Mouse (Mus musculus): ENCODE results near the gene Grm1.

The Grm1 gene

DNA sequence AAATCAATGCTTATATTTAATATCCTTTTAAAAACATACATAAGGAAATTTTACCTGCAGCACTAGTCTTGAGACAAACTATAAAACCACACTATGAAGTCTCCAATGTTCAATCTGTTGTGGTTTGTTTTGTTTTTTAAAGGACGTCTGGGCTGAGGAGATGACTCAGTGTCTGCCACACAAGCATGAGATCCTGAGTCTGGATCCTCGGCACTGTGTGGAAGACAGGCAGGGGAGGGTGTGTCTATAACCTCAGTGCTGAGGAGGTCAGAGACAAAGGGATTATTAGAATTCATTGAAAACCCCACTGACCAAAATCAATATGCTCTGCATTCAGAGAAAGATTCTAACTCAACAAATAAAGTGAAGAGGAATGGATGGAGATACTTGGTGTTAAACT is 110.8 kb downstream of the Grm1 start:
- no peak for DNase-seq (ENCODE audit: low read depth, low spot score)

DNA sequence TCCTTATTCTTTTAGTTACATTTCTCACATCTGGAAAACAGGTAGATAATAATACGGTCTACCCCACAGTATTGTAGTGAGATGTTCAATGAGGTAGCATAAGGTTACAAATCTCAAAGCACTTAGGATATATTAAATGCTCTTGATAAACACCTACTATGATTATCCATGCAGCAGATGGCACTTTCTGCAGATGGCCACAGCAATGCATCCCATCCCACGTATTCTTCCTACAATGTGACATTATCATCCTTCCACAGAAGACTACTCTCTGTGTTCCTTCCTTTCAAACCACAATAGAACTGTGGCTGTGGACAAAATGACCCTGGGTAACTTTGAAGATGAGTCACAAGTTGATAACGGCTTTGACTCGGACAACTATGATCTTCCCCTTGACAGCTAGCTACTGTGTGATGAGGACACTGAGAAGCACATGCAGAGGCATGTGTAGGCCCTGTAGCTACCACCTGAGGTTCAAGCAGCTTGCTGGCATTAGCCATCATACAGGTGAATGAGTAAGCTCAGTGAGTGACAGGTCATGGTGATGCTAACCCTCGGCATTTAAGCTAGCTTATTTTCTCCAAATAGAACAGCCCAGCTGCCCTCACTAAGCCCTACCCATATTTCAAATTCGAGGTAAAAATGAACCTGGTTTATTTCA is 117.5 kb downstream of the Grm1 start:
- DNase-seq (ENCODE audit: low read depth, low spot score) = no peak

DNA sequence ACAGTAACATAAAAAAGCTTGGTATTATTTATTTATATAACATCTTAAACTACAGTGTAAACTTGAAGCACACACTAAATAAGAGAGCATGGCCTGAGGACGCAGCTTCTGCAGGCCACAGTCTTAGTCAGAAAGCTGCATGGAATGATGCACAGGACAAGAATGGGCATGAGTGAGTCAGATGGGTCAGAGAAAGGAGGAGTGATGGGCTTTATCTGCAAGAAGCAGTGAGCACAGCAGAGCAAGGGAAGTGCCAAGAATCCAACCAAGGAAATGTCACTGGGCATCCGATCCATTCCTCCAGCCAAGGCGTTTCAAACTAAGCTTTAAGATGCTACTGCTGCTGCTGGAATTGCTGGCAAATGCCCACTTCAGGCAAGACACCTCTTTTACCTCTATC is 131.6 kb downstream of the Grm1 start:
- DNase-seq (ENCODE audit: low read depth, low spot score) = no peak

DNA sequence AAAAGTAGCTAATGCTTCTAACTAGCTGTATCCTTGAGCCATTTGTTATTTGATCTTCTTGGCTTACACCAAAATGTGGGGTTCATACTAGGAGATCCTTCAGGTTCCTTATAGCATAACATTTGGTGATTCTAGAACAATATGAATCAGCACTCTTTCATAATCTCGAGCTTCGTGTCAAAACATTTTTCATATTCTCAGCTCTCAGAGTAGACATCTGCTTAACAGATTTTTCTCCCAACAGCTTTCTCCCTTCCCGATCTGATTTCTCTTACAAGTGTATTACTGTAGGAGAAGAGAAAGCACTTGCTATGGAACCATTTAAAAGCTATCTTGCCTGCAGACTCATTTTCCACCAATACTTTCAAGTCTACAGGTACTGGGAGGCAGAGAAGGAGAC is 133.0 kb downstream of the Grm1 start:
- DNase-seq (ENCODE audit: low read depth, low spot score) = no peak

DNA sequence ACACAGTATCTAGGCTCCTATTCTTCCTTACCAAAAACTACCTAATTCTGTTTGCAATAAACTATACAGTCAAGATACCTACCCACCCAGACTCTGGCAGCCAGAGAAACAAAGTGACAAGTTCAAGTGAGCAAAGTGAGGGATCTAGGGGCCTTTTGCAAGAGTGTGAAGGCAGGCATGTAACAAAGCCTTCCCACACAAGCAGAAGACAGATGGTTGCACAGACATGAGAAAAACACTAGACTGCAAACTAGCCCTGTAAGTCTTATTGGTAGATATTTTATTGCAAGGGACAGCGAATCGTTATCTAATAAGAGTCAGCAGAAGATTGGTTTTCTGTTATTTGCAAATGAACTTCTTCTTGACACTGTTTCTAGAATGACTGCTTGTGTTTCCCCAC is 134.6 kb downstream of the Grm1 start:
- DNase-seq (ENCODE audit: low read depth, low spot score) = no peak

DNA sequence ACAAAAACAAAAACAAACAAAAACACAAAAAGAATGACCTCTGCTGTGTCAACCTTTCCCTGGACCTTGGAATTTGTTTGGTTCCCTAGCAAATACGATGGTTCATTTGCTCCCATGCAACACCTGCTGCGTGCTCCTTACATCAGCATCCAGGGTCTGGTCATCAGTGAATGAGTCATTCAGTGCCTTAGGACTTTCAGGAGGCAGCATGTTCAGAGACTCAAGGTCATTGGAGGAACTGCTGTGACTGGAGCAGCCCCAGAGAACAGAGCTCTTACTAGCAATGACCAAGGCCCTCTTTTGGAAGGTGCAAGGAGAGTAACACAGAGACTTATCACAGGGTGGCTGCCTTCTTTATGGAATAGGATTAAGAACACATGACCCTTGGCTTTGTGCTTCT is 138.2 kb downstream of the Grm1 start:
- no peak for DNase-seq (ENCODE audit: low read depth, low spot score)

DNA sequence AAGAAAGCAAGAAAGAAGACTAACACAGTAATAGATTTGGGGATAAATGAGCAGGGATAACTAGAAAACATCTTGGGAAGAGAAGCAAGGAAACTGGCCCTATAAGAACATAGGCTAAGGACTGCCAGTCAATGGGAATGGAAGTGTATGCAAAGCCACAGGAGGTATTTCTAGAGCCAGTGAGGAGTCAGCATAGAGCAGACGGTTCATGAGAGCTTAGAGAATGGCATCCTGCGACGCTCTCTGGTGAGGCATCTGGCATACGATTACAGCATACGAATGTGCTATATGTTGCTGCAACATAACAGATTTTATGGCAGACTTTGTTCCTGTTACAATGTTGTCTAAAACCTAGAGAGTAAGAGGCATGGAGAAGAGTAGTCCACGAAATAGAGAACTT is 139.9 kb downstream of the Grm1 start:
- DNase-seq (ENCODE audit: low read depth, low spot score) = no peak

DNA sequence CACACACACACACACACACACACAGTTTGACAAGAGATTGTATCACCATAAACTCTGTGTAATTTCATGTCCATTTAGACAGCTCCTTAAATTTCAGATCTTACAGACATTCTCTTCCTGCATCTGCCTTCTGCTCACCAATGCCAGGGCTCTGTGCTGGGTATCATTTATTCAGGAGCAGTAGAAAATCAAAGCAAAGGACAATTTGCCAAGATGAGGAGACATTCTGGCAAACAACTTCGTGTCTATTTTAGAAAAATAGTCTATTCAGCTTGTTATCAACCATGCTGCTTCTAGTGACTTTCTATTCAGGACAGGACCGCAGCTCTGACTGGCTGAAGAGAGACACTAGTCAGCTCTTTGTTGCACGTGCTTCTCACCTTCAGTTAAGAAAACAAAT is 146.3 kb downstream of the Grm1 start:
- DNase-seq (ENCODE audit: low read depth, low spot score) = no peak

DNA sequence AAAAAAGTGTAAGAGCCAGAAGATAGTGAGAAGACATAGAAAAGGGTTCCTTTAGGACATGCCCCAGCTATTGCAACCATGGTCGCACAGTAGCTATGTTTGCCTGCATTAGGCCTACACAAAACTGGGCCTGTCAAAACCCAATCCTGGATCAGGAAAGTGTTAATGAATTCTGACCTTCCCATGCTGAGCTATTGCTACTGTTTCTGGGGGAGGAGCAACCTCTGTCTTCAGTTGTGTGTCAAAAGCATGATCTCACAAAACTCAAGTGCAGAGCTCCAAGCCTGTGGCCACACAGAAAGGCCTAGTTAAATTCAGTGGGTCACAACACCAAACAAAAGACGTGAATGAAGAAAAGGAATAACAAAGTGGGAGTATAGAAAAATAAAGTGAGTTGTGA is 152.5 kb downstream of the Grm1 start:
- DNase-seq (ENCODE audit: low read depth, low spot score) = no peak

DNA sequence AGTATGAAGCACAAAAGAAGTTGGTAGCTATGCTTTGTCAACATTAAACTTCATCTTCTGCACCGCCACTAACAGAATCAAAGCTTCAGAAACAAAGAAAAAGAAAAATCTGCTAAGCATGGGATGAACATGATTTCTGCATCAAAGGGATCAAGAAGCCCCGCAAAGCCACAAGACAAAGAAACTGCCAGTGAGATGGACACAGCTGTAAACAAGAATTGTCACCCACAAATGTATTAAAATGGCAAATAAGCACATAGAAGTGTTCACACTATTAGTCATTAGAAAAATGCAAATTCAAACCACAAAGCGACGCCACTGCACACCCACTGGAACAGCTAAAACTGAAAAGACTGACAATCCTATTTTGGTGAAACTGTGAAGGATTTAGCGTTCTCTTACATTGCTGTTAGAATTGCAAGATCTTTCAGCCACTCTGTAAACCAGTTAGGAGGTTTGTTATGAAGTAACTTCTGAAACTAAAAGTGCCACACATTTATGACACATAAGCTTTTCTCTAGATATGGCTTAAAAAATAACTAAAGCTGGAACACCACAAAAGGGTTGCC is 153.3 kb downstream of the Grm1 start:
- DNase-seq (ENCODE audit: low read depth, low spot score) = no peak

DNA sequence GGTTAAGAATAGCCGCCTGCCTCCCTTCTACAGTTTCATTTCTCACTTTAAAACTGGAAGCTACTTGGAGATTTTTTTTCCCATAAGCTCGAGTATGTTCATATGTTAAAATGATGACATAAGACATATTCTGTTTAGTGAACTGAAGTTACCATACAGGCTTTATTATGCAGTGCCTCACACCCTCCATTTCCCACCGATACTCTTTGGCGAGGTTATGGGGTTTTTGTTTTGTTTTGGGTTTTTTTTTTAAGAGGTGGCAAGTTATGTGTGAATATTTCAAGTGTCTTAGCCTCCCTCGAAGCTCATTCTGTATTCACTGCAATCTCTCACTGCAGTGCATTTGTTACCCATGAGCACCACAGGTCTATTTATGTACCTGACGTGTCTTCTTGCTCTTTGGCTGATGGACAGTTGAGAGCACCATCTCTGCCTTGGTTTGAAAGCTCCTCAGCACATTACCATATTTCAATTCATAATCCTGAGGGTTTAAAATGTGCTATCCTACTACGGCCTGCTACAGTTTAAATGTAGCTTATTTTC is 164.2 kb downstream of the Grm1 start:
- DNase-seq (ENCODE audit: low read depth, low spot score) = no peak

DNA sequence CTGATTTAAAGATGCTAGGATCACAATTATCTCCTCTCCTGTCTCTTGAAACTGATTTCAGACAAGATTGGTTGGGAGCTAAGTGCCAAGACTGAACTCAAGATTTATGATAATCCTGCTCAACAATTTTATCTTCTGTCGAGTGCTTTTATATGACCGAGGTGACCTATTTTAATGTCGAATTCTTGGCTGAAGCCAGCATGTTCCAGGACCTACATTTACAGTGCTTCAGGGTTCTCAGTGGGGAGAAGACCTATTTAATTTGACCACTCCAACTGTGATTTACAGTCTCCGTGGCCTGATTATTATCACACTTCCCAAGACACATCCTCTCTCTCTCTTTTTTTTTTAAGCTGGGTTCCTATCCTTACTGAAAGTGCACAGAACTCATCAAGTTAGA is 168.5 kb downstream of the Grm1 start:
- no peak for DNase-seq (ENCODE audit: low read depth, low spot score)

DNA sequence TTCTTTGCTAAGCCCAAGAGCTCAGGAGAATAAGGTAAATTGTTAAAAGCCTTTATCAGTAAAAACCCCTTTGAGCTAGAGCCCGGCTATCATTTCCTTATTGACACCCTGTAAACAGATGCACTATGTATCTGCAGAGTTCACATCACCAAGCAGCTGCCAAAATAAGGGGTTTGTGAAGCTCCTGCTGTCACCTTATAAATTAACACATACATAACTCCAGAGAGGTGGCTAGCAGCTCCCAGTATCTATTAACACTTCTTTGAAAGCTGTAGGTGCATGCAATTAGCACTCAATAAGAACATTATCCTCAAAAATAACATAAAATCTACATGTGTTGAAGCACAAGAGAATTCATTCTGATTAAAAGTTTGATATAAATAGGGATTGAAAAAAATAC is 191.9 kb downstream of the Grm1 start:
- DNase-seq (ENCODE audit: low read depth, low spot score) = no peak

DNA sequence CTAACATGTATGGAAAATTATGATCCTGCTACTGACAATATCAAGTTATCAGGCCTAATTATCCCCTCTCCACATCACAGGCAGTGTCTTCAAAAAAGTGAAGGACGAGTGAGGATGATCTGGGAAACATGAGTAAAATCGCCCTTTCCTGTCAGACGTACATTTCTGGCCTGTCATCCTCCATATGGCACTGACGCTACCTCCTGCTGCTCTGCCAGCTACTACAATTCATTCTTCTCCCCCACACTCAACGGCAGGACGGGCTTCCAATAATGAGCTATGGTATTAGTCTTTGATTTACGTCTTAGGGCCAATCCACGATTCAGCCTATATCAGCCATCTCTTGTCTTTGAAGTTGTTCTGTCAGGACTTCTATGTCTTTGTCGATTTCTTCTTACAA is 193.6 kb downstream of the Grm1 start:
- no peak for DNase-seq (ENCODE audit: low read depth, low spot score)

DNA sequence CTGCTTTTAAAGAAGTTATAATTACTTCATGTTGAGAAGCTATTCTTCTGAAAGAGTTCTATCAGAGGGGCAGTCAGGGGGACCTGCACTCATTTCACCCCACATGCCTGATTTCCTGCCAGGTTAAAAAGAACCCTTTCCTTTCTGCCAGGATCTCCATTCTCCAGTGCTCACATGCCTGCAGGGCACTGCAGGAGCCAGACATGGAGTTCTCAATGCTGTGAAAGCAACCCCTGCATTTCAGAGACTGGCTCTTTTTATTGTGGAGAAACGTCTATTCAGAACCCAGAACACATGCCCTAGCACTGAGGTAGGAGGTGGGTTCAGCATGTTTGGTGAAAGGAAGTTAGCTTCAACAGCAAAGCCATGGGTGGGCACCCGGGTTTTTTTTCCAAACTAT is 197.2 kb downstream of the Grm1 start:
- no peak for DNase-seq (ENCODE audit: low read depth, low spot score)

DNA sequence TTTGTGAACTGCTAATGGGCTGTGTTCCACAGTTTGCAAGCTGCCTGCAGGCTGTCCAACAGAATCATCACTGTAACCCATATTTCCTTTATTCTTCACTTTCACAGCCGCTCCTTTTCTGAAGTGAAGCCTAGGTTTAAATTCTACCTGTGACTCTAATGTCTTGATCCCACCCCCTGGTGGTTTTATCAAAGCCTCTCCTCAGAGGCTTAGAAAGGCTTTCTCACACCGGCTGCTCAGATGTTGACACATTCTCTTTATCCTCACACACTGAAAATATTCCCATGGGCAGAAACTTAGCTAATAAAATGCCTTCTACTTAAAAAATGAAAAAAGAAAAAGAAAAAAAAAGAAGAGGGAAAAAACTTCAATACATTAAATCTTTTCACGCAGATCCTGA is 210.0 kb downstream of the Grm1 start:
- DNase-seq (ENCODE audit: low read depth, low spot score) = no peak

DNA sequence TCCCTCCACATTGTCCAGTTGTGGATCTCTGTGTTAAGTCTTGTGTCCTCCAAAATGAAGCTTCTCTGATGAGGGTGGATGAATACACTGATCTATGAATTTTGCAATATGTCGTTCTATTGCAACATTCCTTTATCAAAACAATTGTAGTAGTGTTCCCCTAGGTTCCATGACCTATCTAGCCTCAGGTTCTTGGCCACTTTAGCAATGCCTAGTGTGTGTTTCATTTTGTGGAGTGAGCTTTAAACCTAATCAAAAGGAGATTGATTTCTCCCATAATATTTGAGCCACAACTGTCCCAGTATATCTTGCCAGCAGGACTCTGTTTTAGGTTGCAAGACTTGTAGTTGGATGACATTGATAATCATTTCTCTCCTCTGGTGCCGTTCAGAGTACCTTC is 211.9 kb downstream of the Grm1 start:
- no peak for DNase-seq (ENCODE audit: low read depth, low spot score)

DNA sequence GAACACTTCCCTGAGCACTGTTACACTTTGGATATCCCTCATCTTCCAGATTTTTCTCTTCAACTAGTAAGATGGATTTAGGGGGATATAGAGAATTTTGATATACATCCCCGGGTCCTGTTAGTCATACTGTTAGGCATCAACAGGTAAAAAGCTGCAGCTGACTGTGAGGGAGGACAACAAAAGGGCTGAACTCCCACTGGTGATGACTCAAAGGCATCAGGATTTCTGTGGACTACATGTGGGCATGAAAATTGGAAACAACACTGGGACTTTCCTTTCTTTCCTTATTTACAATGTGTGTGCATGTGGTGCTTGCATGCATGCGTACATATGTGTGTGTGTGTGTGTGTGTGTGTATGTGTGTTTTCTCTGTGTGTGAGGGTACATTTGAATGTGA is 215.9 kb downstream of the Grm1 start:
- DNase-seq (ENCODE audit: low read depth, low spot score) = no peak

DNA sequence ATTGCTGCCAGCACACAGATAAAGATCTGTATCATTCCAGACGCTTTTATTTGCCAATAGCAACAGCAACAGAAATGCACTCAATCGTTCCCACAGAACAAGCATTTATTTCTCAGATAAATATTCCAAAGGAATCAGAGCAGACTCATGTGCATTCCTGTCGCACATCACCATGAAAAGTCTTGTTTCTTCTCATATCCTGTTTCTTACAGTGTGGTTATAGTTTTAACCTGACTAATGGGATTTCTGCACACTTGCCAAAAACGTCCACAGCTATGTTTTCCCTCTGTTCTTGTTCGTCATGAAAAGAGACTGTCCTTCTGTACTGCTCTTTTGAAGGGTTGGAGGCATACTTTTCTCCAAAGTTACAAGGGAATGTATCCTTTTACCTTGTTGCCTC is 217.4 kb downstream of the Grm1 start:
- DNase-seq (ENCODE audit: low read depth, low spot score) = no peak

DNA sequence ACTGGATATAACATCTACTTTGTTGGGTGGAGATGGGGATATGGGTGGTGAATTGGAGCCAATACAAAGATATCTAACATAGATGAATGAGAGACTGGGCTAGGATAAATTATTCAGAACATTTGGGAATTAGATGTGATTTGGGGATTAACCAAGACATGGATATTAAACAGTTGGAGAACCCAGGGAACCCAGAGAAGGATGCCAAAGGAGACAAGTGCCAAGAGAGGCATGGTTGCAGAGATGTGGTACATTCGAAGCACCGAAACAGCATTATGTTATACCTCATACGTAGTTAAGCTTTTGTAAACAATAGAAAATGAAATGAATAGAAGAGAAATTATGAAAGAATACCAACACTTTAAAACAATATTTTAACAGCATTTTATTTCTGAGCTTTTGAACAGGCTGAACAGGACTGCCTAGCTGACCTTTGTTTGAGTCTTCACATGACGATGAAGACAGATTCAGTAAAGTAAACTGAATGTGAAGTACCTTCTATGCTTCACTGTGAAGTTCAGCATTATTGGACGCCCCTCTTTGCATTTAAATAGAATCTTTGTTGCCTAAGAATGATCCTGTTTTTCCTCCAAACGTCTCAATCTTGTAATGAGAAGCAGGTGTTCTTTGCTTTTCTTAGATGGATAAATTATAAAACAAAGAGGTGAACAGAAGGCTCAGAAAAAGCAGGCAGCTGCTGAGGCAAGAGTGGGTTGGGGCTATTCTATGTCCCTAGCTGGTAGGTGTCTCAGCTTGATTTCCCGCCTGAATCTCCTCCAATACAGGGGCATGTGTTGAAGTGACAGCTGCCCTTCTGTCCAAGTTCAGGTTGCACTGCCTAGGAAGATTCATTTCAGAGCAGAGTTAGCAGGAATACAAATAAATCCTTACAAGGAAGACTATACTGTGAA is 234.5 kb downstream of the Grm1 start:
- no peak for DNase-seq (ENCODE audit: low read depth, low spot score)

DNA sequence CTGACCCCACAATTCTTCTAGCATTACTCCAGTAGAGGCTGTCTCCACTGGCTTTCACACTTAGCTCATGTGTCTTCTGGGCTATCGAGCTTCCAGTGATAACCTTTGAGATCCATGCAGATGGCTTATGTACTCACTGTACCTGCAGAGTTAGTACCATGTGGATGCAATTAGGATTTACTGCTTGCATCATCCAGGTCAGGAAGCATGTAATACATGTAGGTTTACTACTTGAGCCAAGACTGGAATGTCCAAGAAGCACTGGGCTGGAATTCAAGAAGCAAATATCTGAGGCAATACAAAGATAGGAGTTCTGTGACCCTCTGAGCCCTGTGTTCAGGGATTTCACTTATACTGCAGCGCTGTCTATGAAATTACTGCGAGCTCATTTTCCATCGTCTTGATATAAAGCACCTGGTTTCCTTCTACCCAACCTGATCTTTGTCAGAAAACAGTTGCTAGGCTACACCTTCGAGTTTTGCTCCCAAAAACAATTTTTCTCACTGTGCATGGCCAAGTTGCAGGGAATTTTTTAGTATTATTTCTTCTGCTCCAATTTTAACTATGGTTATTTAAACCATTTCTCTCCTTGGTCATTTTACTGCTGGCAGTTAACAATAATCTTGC is 237.0 kb downstream of the Grm1 start:
- DNase-seq (ENCODE audit: low read depth, low spot score) = no peak

DNA sequence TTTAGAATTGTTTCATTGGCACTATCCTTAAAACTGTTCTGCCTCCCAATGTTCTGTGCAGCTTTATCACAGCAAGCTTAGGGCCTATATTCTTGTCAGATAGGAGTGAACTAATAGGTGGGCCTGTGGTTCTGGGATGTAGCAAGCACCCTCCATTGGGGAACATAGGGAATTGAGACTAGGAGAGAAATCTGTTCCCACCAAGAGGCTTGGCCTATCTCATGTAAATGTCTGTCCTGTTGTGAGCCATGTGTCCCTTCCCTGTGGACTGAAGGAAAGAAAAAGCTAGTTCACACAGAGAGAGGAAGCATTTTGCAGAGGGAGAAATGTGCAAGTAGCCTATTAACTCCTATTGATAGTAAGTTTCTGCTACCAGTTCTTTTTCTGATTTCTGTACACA is 246.8 kb downstream of the Grm1 start:
- no peak for DNase-seq (ENCODE audit: low read depth, low spot score)
